Mouse (Mus musculus): ENCODE data around the gene Ckap5.

GRCm38 (mm10) chr2:91669326-91669725 lies 142.8 kb downstream of the Ckap5 start:
- TF ChIP-seq POLR2A (IDR thresholded peaks at IDR 0.05; ENCODE audit: borderline replicate concordance, low read depth, low read length) (no peak), CTCF (IDR thresholded peaks at IDR 0.05; ENCODE audit: low read depth, low read length) (no peak)

All from bone marrow macrophage, adult 2 months (primary cell).